Mouse (Mus musculus) C2C12 (cell line): ENCODE data around the gene Jag2.

ENCODE experiments used
- CEBPB ChIP-seq: IDR thresholded peaks from one replicate; pipeline ENCODE4 v1.6.1; 2011; ENCODE audit warnings: low read depth, mild to moderate bottlenecking, control low read depth, moderate library complexity
- CTCF ChIP-seq: IDR thresholded peaks from one replicate; pipeline ENCODE4 v1.5.1; 2011; ENCODE audit not compliant: control insufficient read depth, insufficient read depth, insufficient read length
- MAX ChIP-seq: IDR thresholded peaks from one replicate; pipeline ENCODE4 v1.6.1; 2011; ENCODE audit warnings: mild to moderate bottlenecking, control low read depth
- MYOD1 ChIP-seq: IDR thresholded peaks from one replicate; pipeline ENCODE4 v1.6.1; 2011; ENCODE audit warnings: low read depth; ENCODE audit not compliant: control insufficient read depth, insufficient read length
- MYOG ChIP-seq: IDR thresholded peaks from one replicate; pipeline ENCODE4 v1.6.1; 2011; ENCODE audit not compliant: control insufficient read depth, insufficient read length; ENCODE audit errors: extremely low read depth
- USF1 ChIP-seq: IDR thresholded peaks from one replicate; pipeline ENCODE4 v1.6.1; 2011; ENCODE audit warnings: low read depth, mild to moderate bottlenecking, control low read depth, moderate library complexity

DNA sequence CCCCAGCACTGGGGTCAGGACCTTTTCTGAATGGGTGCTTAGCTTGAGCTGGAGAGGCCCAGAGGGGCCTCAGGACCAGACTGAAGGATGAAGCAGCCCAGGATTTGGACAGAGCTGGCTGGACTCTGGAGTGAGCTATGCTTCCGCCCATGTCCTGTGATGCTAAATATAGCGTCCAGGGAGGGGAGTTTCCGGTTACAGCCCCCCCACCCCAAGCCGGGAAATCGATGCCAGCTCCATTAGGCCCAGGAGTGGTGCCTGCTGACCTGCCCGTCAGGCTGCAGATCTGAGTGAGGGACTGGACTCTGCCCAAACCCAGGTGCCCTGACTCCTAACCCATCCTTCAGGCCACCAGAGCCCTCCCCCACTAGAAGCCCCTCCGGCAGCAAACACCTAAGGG is 3.1 kb upstream of the Jag2 start:
- no peak for TF ChIP-seq CTCF
- TF ChIP-seq CEBPB, result no peak
- no peak for TF ChIP-seq MAX
- TF ChIP-seq MYOG, result no peak
- no peak for TF ChIP-seq MYOD1
- no peak for TF ChIP-seq USF1
